Mouse (Mus musculus) kidney, postnatal 0 days (tissue): ENCODE results near the gene Myo1g. TPM values are rescaled to one million over a fixed set of nuclear protein-coding genes. Genes with fewer than 3 reads are reported as not detected.
A peak's percentile ranks its signal among the peaks of the same experiment; 100 is the strongest.

Experiments used
- ATAC-seq: fragments of 200-750 bp; cut with Nextera tagmentation; replicated peaks from 2 replicates; pipeline ENCODE4 v1.8.0; 2017; ENCODE audit warnings: low read depth, moderate number of reproducible peaks, moderate TSS enrichment, moderate library complexity; ENCODE audit not compliant: low FRiP score
- DNase-seq: peaks from one replicate; pipeline ENCODE4 v3.0.0-alpha.2; 2016; ENCODE audit warnings: low spot score
- H3K27ac ChIP-seq: fragments of 300-500 bp; sonication (generic); 2 replicates; pipeline ENCODE4 v1.5.1; 2014; ENCODE audit warnings: mild to moderate bottlenecking
- H3K27me3 ChIP-seq: fragments of 300-500 bp; sonication (generic); 2 replicates; pipeline ENCODE4 v1.6.1; 2014; ENCODE audit warnings: low read length, mixed read lengths; ENCODE audit not compliant: insufficient read depth
- H3K36me3 ChIP-seq: fragments of 300-500 bp; sonication (generic); 2 replicates; pipeline ENCODE4 v1.6.1; 2014; ENCODE audit warnings: low read length, mixed read lengths; ENCODE audit not compliant: insufficient read depth
- H3K4me1 ChIP-seq: fragments of 300-500 bp; sonication (generic); replicated peaks from 2 replicates; pipeline ENCODE4 v1.6.1; 2014; ENCODE audit warnings: antibody characterized with exemption, low read length, mixed read lengths; ENCODE audit not compliant: insufficient read depth
- H3K4me2 ChIP-seq: fragments of 300-500 bp; sonication (generic); 2 replicates; pipeline ENCODE4 v1.6.1; 2014; ENCODE audit warnings: mild to moderate bottlenecking, low read length, moderate library complexity, mixed read lengths
- H3K4me3 ChIP-seq: fragments of 300-500 bp; sonication (generic); replicated peaks from 2 replicates; pipeline ENCODE4 v1.5.1; 2014; ENCODE audit warnings: low read depth, low read length
- H3K9ac ChIP-seq: fragments of 300-500 bp; sonication (generic); 2 replicates; pipeline ENCODE4 v1.6.1; 2014; ENCODE audit warnings: low read depth, low read length
- H3K9me3 ChIP-seq: fragments of 300-500 bp; sonication (generic); replicated peaks from 2 replicates; pipeline ENCODE4 v1.6.1; 2016; ENCODE audit warnings: low read length, inconsistent platforms, mixed read lengths
- CTCF ChIP-seq: IDR thresholded peaks from 2 replicates; pipeline ENCODE4 v1.5.1; 2016; ENCODE audit warnings: antibody characterized with exemption, low read depth, mild to moderate bottlenecking, moderate library complexity
- whole genome bisulfite sequencing: fragments of 180-500 bp; shearing (Covaris S2); extraction: QIAGEN DNeasy Blood & Tissue Kit; methylation state at CpG from one replicate; pipeline ENCODE4 v1.1.7; 2014; 5-methylcytosine and 5-hydroxymethylcytosine counted together
- polyA plus RNA-seq: library from polyadenylated mRNA; unstranded; fragments of >200 nt; fragmentation: Nextera tagmentation; extraction: Ambion mirVana; gene quantifications from 2 replicates; pipeline ENCODE4 v1.2.1, GENCODE M21; 2015

Myo1g gene
- polyA plus RNA-seq, 1 experiment from 2014 or later, result 0.42 TPM

DNA sequence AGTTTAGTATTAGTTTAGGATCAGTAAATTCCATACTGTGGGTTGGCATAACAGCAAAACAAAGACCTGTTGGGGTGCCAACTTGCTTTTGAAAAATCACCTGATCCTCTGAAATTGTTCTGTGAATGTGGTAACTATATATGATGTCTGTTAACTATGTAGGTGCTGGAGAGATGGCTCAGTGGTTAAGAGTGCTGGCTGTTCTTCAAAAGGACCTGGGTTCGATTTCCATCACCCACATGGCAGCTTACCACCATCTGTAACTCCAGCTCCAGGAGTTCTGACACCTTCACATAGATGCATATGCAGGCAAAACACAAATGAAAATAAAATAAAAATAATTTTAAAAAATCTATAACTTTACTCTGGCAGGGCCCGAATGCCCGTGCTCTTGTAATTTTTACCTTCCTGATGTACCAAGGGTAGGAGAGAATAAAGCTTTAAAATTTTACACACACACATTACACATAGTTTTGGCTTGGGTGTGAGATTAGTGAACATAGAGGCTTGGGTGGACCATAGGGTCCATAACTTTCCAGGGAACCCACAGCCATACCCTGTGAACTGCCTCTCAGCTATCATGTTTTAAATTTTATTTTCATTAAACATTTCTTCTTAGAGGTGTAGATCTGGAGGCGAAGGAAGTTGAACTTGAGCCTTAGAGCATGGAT is 24.6 kb upstream of the Myo1g start:
- Histone ChIP-seq H3K27me3 (no peaks in the 10 kb centered on the region), H3K36me3 (no peaks in the 10 kb centered on the region), H3K4me3 (no peak overlapping the region), H3K4me1 (peaks cover 7% of the 10 kb centered on the region; the same call in 1 of the 2 replicates), H3K27ac (peak overlapping the region; percentile 98; the same call in 1 of the 2 replicates), H3K4me2 (no peak overlapping the region; the same call in 1 of the 2 replicates), H3K9me3 (no peaks in the 10 kb centered on the region), H3K9ac (no peak overlapping the region)
- DNase-seq (no peak), ATAC-seq (no peak)
- no peak for TF ChIP-seq CTCF
- 93% methylated on average over 4 of the region's 4 CpGs for WGBS

- WGBS, result 88% methylated on average over 3 of the region's 3 CpGs
- H3K27ac ChIP-seq, result no peak overlapping the region
- no peak overlapping the region for H3K9ac ChIP-seq
- DNase-seq (no peak), ATAC-seq (no peak)
- H3K36me3 ChIP-seq, result no peaks in the 10 kb centered on the region
- H3K4me2 ChIP-seq, result no peak overlapping the region
- no peaks in the 10 kb centered on the region for H3K9me3 ChIP-seq
- no peak for TF ChIP-seq CTCF
- peaks cover 7% of the 10 kb centered on the region; the same call in 1 of the 2 replicates for H3K4me1 ChIP-seq
- no peak overlapping the region for H3K4me3 ChIP-seq
- H3K27me3 ChIP-seq, result no peaks in the 10 kb centered on the region
Observed at GRCm38 (mm10) chr11:6544683-6545082, 23.9 kb upstream of the Myo1g start.

DNA sequence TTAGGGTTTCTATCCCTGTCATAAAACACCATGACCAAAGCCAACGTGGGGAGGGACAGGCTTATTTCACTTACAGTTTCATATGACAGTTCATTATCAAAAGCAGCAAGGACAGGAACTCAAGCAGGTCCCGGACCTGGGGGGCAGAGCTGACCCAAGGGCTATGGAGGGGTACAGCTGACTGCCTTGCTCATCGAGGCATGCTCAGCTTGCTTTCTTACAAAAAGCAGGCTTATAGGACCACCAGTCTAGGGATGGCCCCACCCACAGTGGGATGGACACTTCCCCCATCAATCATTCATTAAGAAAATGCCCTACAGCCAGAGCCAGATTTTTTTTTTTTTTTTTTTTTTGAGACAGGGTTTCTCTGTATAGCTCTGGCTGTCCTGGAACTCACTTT is 10.0 kb upstream of the Myo1g start:
- H3K4me2 ChIP-seq, result no peak overlapping the region
- 81% methylated on average over 3 of the region's 3 CpGs for WGBS
- H3K27me3 ChIP-seq, result no peaks in the 10 kb centered on the region
- no peak overlapping the region for H3K4me3 ChIP-seq
- H3K36me3 ChIP-seq, result peaks cover 7% of the 10 kb centered on the region
- TF ChIP-seq CTCF, result no peak
- no peak for DNase-seq
- no peak for ATAC-seq
- H3K4me1 ChIP-seq, result peaks cover 6% of the 10 kb centered on the region; the same call in 1 of the 2 replicates
- H3K9ac ChIP-seq, result no peak overlapping the region
- H3K27ac ChIP-seq, result no peak overlapping the region
- no peaks in the 10 kb centered on the region for H3K9me3 ChIP-seq

GRCm38 (mm10) chr11:6529961-6530360 is 9.2 kb upstream of the Myo1g start:
- Histone ChIP-seq H3K36me3 (peaks cover 14% of the 10 kb centered on the region), H3K9ac (no peak overlapping the region), H3K4me1 (peaks cover 6% of the 10 kb centered on the region; the same call in 1 of the 2 replicates), H3K4me3 (no peak overlapping the region), H3K9me3 (no peaks in the 10 kb centered on the region), H3K4me2 (no peak overlapping the region), H3K27me3 (no peaks in the 10 kb centered on the region), H3K27ac (no peak overlapping the region; the same call in 1 of the 2 replicates)
- WGBS, result 85% methylated on average over 8 of the region's 8 CpGs
- TF ChIP-seq CTCF, result no peak
- DNase-seq (no peak), ATAC-seq (no peak)

- TF ChIP-seq CTCF, result peak; percentile 84
- peak; percentile 94 for ATAC-seq
- H3K36me3 ChIP-seq, result peaks cover 24% of the 10 kb centered on the region
Observed at GRCm38 (mm10) chr11:6528186-6529006, 7.6 kb upstream of the Myo1g start.

DNA sequence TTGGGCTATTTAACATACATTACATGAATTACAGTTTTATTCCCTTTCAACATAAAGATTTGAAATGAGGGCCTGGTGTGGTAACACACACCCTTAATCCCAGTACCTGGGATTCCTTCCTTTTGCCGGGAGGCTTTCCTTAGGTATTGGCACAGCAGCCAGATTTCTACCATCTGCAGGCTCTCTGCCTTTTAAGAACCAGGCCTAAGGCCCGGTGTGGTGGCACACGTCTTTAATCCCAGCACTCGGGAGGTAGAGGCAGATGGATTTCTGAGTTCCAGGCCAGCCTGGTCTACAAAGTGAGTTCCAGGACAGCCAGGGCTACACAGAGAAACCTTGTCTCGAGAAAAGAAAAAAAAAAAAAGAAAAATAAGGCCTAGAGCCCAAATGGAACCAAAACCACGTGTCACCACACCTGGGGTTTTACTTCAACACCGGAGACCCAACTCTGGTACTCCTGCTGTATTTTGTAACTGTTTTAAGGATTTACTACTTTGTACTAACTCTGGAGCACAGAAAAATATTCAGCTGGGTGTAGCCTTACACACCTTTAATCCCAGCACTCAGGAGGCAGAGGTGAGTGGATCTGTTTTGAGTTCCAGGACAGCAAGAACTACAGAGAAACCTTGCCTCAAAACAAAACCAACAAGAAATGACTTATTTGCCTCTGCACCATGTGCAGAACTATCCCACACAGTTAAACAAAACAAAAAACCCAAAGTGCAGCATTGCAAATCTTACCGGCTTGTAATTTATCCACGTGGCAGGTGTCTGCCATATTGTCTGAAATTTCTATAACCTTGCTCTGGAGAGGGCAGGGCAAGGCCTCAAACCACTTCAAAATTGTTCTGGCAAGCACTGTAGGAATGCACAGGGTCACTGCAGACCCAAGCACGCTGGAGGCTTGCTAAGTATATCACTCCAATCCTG is 6.8 kb upstream of the Myo1g start:
- Histone ChIP-seq H3K36me3 (peaks cover 24% of the 10 kb centered on the region), H3K4me3 (peak overlapping the region; percentile 46), H3K4me1 (peaks cover 6% of the 10 kb centered on the region; the same call in 1 of the 2 replicates), H3K9ac (peak overlapping the region; percentile 70), H3K27ac (peak overlapping the region; percentile 87), H3K4me2 (peak overlapping the region; percentile 70), H3K9me3 (no peaks in the 10 kb centered on the region), H3K27me3 (no peaks in the 10 kb centered on the region)
- ATAC-seq, result no peak
- WGBS, result 6% methylated on average over 10 of the region's 10 CpGs
- no peak for DNase-seq
- TF ChIP-seq CTCF, result no peak

More at GRCm38 (mm10) chr11:6528186-6529006, 7.6 kb upstream of the Myo1g start:
- WGBS, result under 1% methylated on average over 51 of the region's 51 CpGs
- Histone ChIP-seq H3K27ac (peak overlapping the region; percentile 87), H3K9me3 (no peaks in the 10 kb centered on the region), H3K9ac (peak overlapping the region; percentile 70), H3K4me2 (peak overlapping the region; percentile 70), H3K27me3 (no peaks in the 10 kb centered on the region), H3K4me1 (peaks cover 6% of the 10 kb centered on the region; the same call in 1 of the 2 replicates), H3K4me3 (peak overlapping the region; percentile 46)
- DNase-seq, result peak; percentile 98
